Mouse (Mus musculus) midbrain, embryonic 13.5 days (tissue): ENCODE data around the gene Myo1e. TPM values are rescaled to one million over a fixed set of nuclear protein-coding genes. Genes with fewer than 3 reads are reported as not detected.

Experiments used
- ATAC-seq: fragments of 200-750 bp; cut with Nextera tagmentation; 2 replicates; pipeline ENCODE4 v1.8.0; 2017; ENCODE audit warnings: mild to moderate bottlenecking, moderate TSS enrichment, moderate library complexity
- H3K27ac ChIP-seq: fragments of 300-500 bp; sonication (generic); 2 replicates; pipeline ENCODE4 v1.5.1; 2015; ENCODE audit warnings: inconsistent platforms, mild to moderate bottlenecking, moderate library complexity
- H3K27me3 ChIP-seq: fragments of 300-500 bp; sonication (generic); 2 replicates; pipeline ENCODE4 v1.6.1; 2015; ENCODE audit warnings: mild to moderate bottlenecking, inconsistent platforms
- H3K36me3 ChIP-seq: fragments of 300-500 bp; sonication (generic); 2 replicates; pipeline ENCODE4 v1.6.1; 2015; ENCODE audit warnings: mild to moderate bottlenecking, inconsistent platforms
- H3K4me1 ChIP-seq: fragments of 300-500 bp; sonication (generic); replicated peaks from 2 replicates; pipeline ENCODE4 v1.6.1; 2015; ENCODE audit warnings: inconsistent platforms
- H3K4me2 ChIP-seq: fragments of 300-500 bp; sonication (generic); replicated peaks from 2 replicates; pipeline ENCODE4 v1.6.1; 2015; ENCODE audit warnings: moderate library complexity, mild to moderate bottlenecking, inconsistent platforms
- H3K4me3 ChIP-seq: fragments of 300-500 bp; sonication (generic); replicated peaks from 2 replicates; pipeline ENCODE4 v1.5.1; 2015; ENCODE audit warnings: mild to moderate bottlenecking, inconsistent platforms
- H3K9ac ChIP-seq: fragments of 300-500 bp; sonication (generic); replicated peaks from 2 replicates; pipeline ENCODE4 v1.6.1; 2015; ENCODE audit warnings: mild to moderate bottlenecking, inconsistent platforms
- H3K9me3 ChIP-seq: fragments of 300-500 bp; sonication (generic); 2 replicates; pipeline ENCODE4 v1.6.1; 2016; ENCODE audit warnings: mild to moderate bottlenecking, inconsistent platforms
- WGBS: fragments of 180-500 bp; shearing (Covaris S2); methylation state at CpG from one replicate; pipeline ENCODE4 v1.1.7; 2015; 5-methylcytosine and 5-hydroxymethylcytosine counted together
- polyA plus RNA-seq: library from polyadenylated mRNA; unstranded; fragments of >200 nt; fragmentation: Nextera tagmentation; extraction: Ambion mirVana; gene quantifications from 2 replicates; pipeline ENCODE4 v1.2.1, GENCODE M21; 2015

The Myo1e gene
- polyA plus RNA-seq, 1 experiment from 2014 or later: 6.0 TPM

- 79% methylated on average over 1 of the region's 1 CpGs for WGBS
- H3K27me3 ChIP-seq: no peaks in the 10 kb centered on the region
Observed at GRCm38 (mm10) chr9:70310046-70310445, 102.9 kb downstream of the Myo1e start.

GRCm38 (mm10) chr9:70314019-70314418 lies 106.9 kb downstream of the Myo1e start:
- H3K36me3 ChIP-seq: no peaks in the 10 kb centered on the region
- no peaks in the 10 kb centered on the region for H3K9me3 ChIP-seq
- H3K27ac ChIP-seq: no peak overlapping the region
- H3K4me1 ChIP-seq: 0 out of 2 replicates have a peak, but pooled peaks cover 3% of the 10 kb centered on the region
- H3K4me2 ChIP-seq: no peak overlapping the region
- H3K9ac ChIP-seq: no peak overlapping the region
- 97% methylated on average over 1 of the region's 1 CpGs for WGBS
- ATAC-seq: no peak
- H3K4me3 ChIP-seq: no peak overlapping the region
- H3K27me3 ChIP-seq: no peaks in the 10 kb centered on the region

More at GRCm38 (mm10) chr9:70310046-70310445, 102.9 kb downstream of the Myo1e start:
- ATAC-seq: no peak
- no peak overlapping the region for H3K4me2 ChIP-seq
- H3K9ac ChIP-seq: no peak overlapping the region
- H3K36me3 ChIP-seq: no peaks in the 10 kb centered on the region
- 0 out of 2 replicates have a peak, but pooled peaks cover 1% of the 10 kb centered on the region for H3K4me1 ChIP-seq
- no peaks in the 10 kb centered on the region for H3K9me3 ChIP-seq
- no peak overlapping the region for H3K4me3 ChIP-seq
- no peak overlapping the region for H3K27ac ChIP-seq

GRCm38 (mm10) chr9:70315130-70315529 lies 108.0 kb downstream of the Myo1e start:
- Histone ChIP-seq H3K4me3 (no peak overlapping the region), H3K36me3 (no peaks in the 10 kb centered on the region), H3K27me3 (no peaks in the 10 kb centered on the region), H3K27ac (no peak overlapping the region), H3K9me3 (no peaks in the 10 kb centered on the region), H3K4me1 (0 out of 2 replicates have a peak, but pooled peaks cover 3% of the 10 kb centered on the region), H3K9ac (no peak overlapping the region), H3K4me2 (no peak overlapping the region)
- ATAC-seq: no peak
- WGBS: 52% methylated on average over 4 of the region's 4 CpGs

GRCm38 (mm10) chr9:70318601-70319000 lies 111.5 kb downstream of the Myo1e start:
- Histone ChIP-seq H3K4me1 (0 out of 2 replicates have a peak, but pooled peaks cover 3% of the 10 kb centered on the region), H3K9me3 (no peaks in the 10 kb centered on the region), H3K27me3 (no peaks in the 10 kb centered on the region), H3K36me3 (no peaks in the 10 kb centered on the region), H3K9ac (no peak overlapping the region), H3K27ac (no peak overlapping the region), H3K4me3 (no peak overlapping the region), H3K4me2 (no peak overlapping the region)
- WGBS: 74% methylated on average over 3 of the region's 3 CpGs
- no peak for ATAC-seq

- Histone ChIP-seq H3K36me3 (no peaks in the 10 kb centered on the region), H3K9ac (no peak overlapping the region), H3K4me3 (no peak overlapping the region), H3K4me1 (no peaks in the 10 kb centered on the region), H3K27me3 (no peaks in the 10 kb centered on the region), H3K9me3 (no peaks in the 10 kb centered on the region), H3K4me2 (no peak overlapping the region), H3K27ac (no peak overlapping the region)
- 90% methylated on average over 4 of the region's 4 CpGs for WGBS
- no peak for ATAC-seq
Observed at GRCm38 (mm10) chr9:70324336-70324735, 117.2 kb downstream of the Myo1e start.

- WGBS: 81% methylated on average over 8 of the region's 8 CpGs
- no peak overlapping the region for H3K4me2 ChIP-seq
- no peaks in the 10 kb centered on the region for H3K36me3 ChIP-seq
- ATAC-seq: no peak
- no peak overlapping the region for H3K27ac ChIP-seq
- no peak overlapping the region for H3K4me3 ChIP-seq
- H3K9ac ChIP-seq: no peak overlapping the region
- H3K27me3 ChIP-seq: no peaks in the 10 kb centered on the region
- no peaks in the 10 kb centered on the region for H3K9me3 ChIP-seq
- H3K4me1 ChIP-seq: no peaks in the 10 kb centered on the region
Observed at GRCm38 (mm10) chr9:70325880-70326595, 118.9 kb downstream of the Myo1e start.

- Histone ChIP-seq H3K4me2 (no peak overlapping the region), H3K9ac (no peak overlapping the region), H3K27me3 (no peaks in the 10 kb centered on the region), H3K36me3 (no peaks in the 10 kb centered on the region), H3K4me1 (no peaks in the 10 kb centered on the region), H3K4me3 (no peak overlapping the region), H3K9me3 (no peaks in the 10 kb centered on the region), H3K27ac (no peak overlapping the region)
- ATAC-seq: no peak
- 88% methylated on average over 5 of the region's 5 CpGs for WGBS
Observed at GRCm38 (mm10) chr9:70328193-70328841, 121.2 kb downstream of the Myo1e start.

- Histone ChIP-seq H3K27me3 (no peaks in the 10 kb centered on the region), H3K4me1 (no peaks in the 10 kb centered on the region), H3K4me3 (no peak overlapping the region), H3K4me2 (no peak overlapping the region), H3K9me3 (no peaks in the 10 kb centered on the region), H3K9ac (no peak overlapping the region), H3K36me3 (no peaks in the 10 kb centered on the region), H3K27ac (no peak overlapping the region)
- ATAC-seq: no peak
- 94% methylated on average over 11 of the region's 11 CpGs for WGBS
Observed at GRCm38 (mm10) chr9:70331727-70332335, 124.7 kb downstream of the Myo1e start.

- peaks cover 10% of the 10 kb centered on the region; the same call in 1 of the 2 replicates for H3K36me3 ChIP-seq
- no peaks in the 10 kb centered on the region for H3K4me1 ChIP-seq
- H3K27me3 ChIP-seq: no peaks in the 10 kb centered on the region
- no peak overlapping the region for H3K9ac ChIP-seq
- no peak overlapping the region for H3K4me2 ChIP-seq
- H3K9me3 ChIP-seq: peaks cover 5% of the 10 kb centered on the region; the same call in 1 of the 2 replicates
- H3K4me3 ChIP-seq: no peak overlapping the region
- no peak for ATAC-seq
- 95% methylated on average over 7 of the region's 7 CpGs for WGBS
- H3K27ac ChIP-seq: no peak overlapping the region
Observed at GRCm38 (mm10) chr9:70338391-70338790, 131.2 kb downstream of the Myo1e start.

- Histone ChIP-seq H3K4me1 (no peaks in the 10 kb centered on the region), H3K27me3 (no peaks in the 10 kb centered on the region), H3K4me3 (no peak overlapping the region), H3K36me3 (peaks cover 12% of the 10 kb centered on the region; the same call in 1 of the 2 replicates), H3K27ac (no peak overlapping the region), H3K9ac (no peak overlapping the region), H3K9me3 (peaks cover 5% of the 10 kb centered on the region; the same call in 1 of the 2 replicates), H3K4me2 (no peak overlapping the region)
- no peak for ATAC-seq
Observed at GRCm38 (mm10) chr9:70338894-70339293, 131.7 kb downstream of the Myo1e start.

GRCm38 (mm10) chr9:70349274-70349673 lies 142.1 kb downstream of the Myo1e start:
- 95% methylated on average over 2 of the region's 2 CpGs for WGBS

More at GRCm38 (mm10) chr9:70349274-70349673, 142.1 kb downstream of the Myo1e start:
- no peak for ATAC-seq
- Histone ChIP-seq H3K27me3 (no peaks in the 10 kb centered on the region), H3K4me3 (no peak overlapping the region), H3K27ac (no peak overlapping the region), H3K4me1 (peaks cover 4% of the 10 kb centered on the region; the same call in 1 of the 2 replicates), H3K9ac (no peak overlapping the region), H3K36me3 (peaks cover 5% of the 10 kb centered on the region; the same call in 1 of the 2 replicates), H3K4me2 (no peak overlapping the region), H3K9me3 (no peaks in the 10 kb centered on the region)
